Mouse (Mus musculus) MEL (cell line): ENCODE measurements at regions not wholly inside any gene's neighbourhood (a gene's known extent, or its start where the extent isn't known, plus 50 kb on each side); places are given as distances from the start of the nearest gene placed in this dataset.

ENCODE experiments used
- DNase-seq: peaks from one replicate; pipeline ENCODE4 v3.0.0; 2011; ENCODE audit warnings: low read depth, low spot score
- H3K27ac ChIP-seq: 2 replicates; pipeline ENCODE4 v1.5.1; 2012; ENCODE audit warnings: low read depth, mild to moderate bottlenecking, control low read depth, low read length, moderate library complexity; ENCODE audit not compliant: control insufficient read depth
- H3K27me3 ChIP-seq, 2 experiments: fragments of 150-350 bp in 1 of 2; sonication (generic) in 1 of 2; 2 replicates each; pipeline ENCODE4 v1.6.1; 2012; ENCODE audit warnings: low read length in 2 of 2, mild to moderate bottlenecking in 2 of 2, improper control_type of control experiment in 1 of 2, moderate library complexity in 1 of 2; ENCODE audit not compliant: insufficient read depth in 2 of 2, control insufficient read depth in 1 of 2
- H3K36me3 ChIP-seq, 2 experiments: 2 replicates each; pipeline ENCODE4 v1.6.1; 2012 to 2014; ENCODE audit warnings: low read length in 2 of 2, improper control_type of control experiment in 1 of 2, inconsistent platforms in 1 of 2, mild to moderate bottlenecking in 1 of 2; ENCODE audit not compliant: insufficient read depth in 2 of 2, control insufficient read depth in 1 of 2
- H3K4me1 ChIP-seq, 2 experiments: fragments of 150-350 bp in 1 of 2; sonication (generic) in 1 of 2; 2 replicates each; pipeline ENCODE4 v1.6.1; 2012; ENCODE audit warnings: low read length in 2 of 2, improper control_type of control experiment in 1 of 2, mild to moderate bottlenecking in 1 of 2; ENCODE audit not compliant: insufficient read depth in 2 of 2, control insufficient read depth in 1 of 2
- H3K4me3 ChIP-seq, 2 experiments: fragments of 150-350 bp in 1 of 2; sonication (generic) in 1 of 2; 2 replicates each; pipeline ENCODE4 v1.5.1; 2012; ENCODE audit warnings: low read depth in 2 of 2, low read length in 2 of 2, mild to moderate bottlenecking in 2 of 2, moderate library complexity in 2 of 2, control low read depth in 1 of 2, improper control_type of control experiment in 1 of 2; ENCODE audit not compliant: control insufficient read depth in 1 of 2, insufficient read depth in 1 of 2
- H3K79me2 ChIP-seq: 2 replicates; pipeline ENCODE4 v1.6.1; 2012; ENCODE audit warnings: mild to moderate bottlenecking, low read length, moderate library complexity; ENCODE audit not compliant: control insufficient read depth, poor library complexity, insufficient read depth
- H3K9ac ChIP-seq: 2 replicates; pipeline ENCODE4 v1.6.1; 2012; ENCODE audit warnings: low read depth, mild to moderate bottlenecking, control low read depth, low read length, moderate library complexity; ENCODE audit not compliant: control insufficient read depth, poor library complexity, severe bottlenecking
- H3K9me3 ChIP-seq: fragments of 150-350 bp; sonication (generic); replicated peaks from 2 replicates; pipeline ENCODE4 v1.6.1; 2012; ENCODE audit warnings: mild to moderate bottlenecking, low read length, improper control_type of control experiment, moderate library complexity; ENCODE audit not compliant: insufficient read depth
- CHD2 ChIP-seq: IDR thresholded peaks from 2 replicates; pipeline ENCODE4 v1.6.1; 2011; ENCODE audit warnings: low read length, improper control_type of control experiment
- CTCF ChIP-seq, 3 experiments: IDR thresholded peaks in 2 of 3; conservative IDR thresholded peaks in 1 of 3; 2 replicates each; pipeline ENCODE4 v1.5.1; 2011 to 2012; ENCODE audit warnings: low read length in 3 of 3, low read depth in 2 of 3, mild to moderate bottlenecking in 2 of 3, improper control_type of control experiment in 1 of 3, inconsistent platforms in 1 of 3, mixed read lengths in 1 of 3, moderate library complexity in 1 of 3; ENCODE audit not compliant: control insufficient read depth in 1 of 3, insufficient read depth in 1 of 3, poor library complexity in 1 of 3, severe bottlenecking in 1 of 3
- EP300 ChIP-seq, 2 experiments: IDR thresholded peaks; 2 replicates each; pipeline ENCODE4 v1.6.1; 2011; ENCODE audit warnings: improper control_type of control experiment in 2 of 2, low read length in 2 of 2, low read depth in 1 of 2, mild to moderate bottlenecking in 1 of 2
- ETS1 ChIP-seq: IDR thresholded peaks from 2 replicates; pipeline ENCODE4 v1.6.1; 2012; ENCODE audit warnings: low read depth, mild to moderate bottlenecking, inconsistent platforms, low read length, improper control_type of control experiment, moderate library complexity
- HCFC1 ChIP-seq: IDR thresholded peaks from 2 replicates; pipeline ENCODE4 v1.6.1; 2012; ENCODE audit warnings: low read depth, mild to moderate bottlenecking, inconsistent platforms, low read length, improper control_type of control experiment, moderate library complexity
- JUND ChIP-seq: IDR thresholded peaks from 2 replicates; pipeline ENCODE4 v1.6.1; 2011; ENCODE audit warnings: low read depth, mild to moderate bottlenecking, improper control_type of control experiment, low read length
- KAT2A ChIP-seq: conservative IDR thresholded peaks from 2 replicates; pipeline ENCODE4 v1.6.1; 2012; ENCODE audit warnings: low read depth, low read length, improper control_type of control experiment, inconsistent platforms
- MAFK ChIP-seq: IDR thresholded peaks from 2 replicates; pipeline ENCODE4 v1.6.1; 2011; ENCODE audit warnings: low read depth, mild to moderate bottlenecking, low read length, improper control_type of control experiment, borderline replicate concordance
- MEF2A ChIP-seq: IDR thresholded peaks from 2 replicates; pipeline ENCODE4 v1.6.1; 2014; ENCODE audit warnings: low read depth, mild to moderate bottlenecking, inconsistent platforms, low read length, improper control_type of control experiment; ENCODE audit not compliant: poor library complexity, insufficient replicate concordance, severe bottlenecking; ENCODE audit errors: extremely low read depth
- MYB ChIP-seq: IDR thresholded peaks from 2 replicates; pipeline ENCODE4 v1.6.1; 2011; ENCODE audit warnings: mild to moderate bottlenecking, low read depth, low read length, improper control_type of control experiment
- MYC ChIP-seq: IDR thresholded peaks from 2 replicates; pipeline ENCODE4 v1.6.1; 2011; ENCODE audit warnings: low read depth, mild to moderate bottlenecking, low read length, improper control_type of control experiment, moderate library complexity
- NELFE ChIP-seq: IDR thresholded peaks from 2 replicates; pipeline ENCODE4 v1.6.1; 2011; ENCODE audit warnings: low read depth, low read length, improper control_type of control experiment
- POLR2A ChIP-seq, 2 experiments: IDR thresholded peaks; 2 replicates each; pipeline ENCODE4 v1.6.1; 2011 to 2012; ENCODE audit warnings: low read length in 2 of 2, mild to moderate bottlenecking in 2 of 2, control low read depth in 1 of 2, improper control_type of control experiment in 1 of 2, low read depth in 1 of 2, moderate library complexity in 1 of 2; ENCODE audit not compliant: control insufficient read depth in 1 of 2, insufficient read depth in 1 of 2, poor library complexity in 1 of 2
- POLR2AphosphoS2 ChIP-seq: IDR thresholded peaks from 2 replicates; pipeline ENCODE4 v1.6.1; 2011; ENCODE audit warnings: low read length, improper control_type of control experiment
- POLR2AphosphoS5 ChIP-seq: IDR thresholded peaks from 2 replicates; pipeline ENCODE4 v1.6.1; 2012; ENCODE audit warnings: low read depth, borderline replicate concordance, mild to moderate bottlenecking, inconsistent platforms, low read length, moderate library complexity, mixed read lengths
- RAD21 ChIP-seq: IDR thresholded peaks from 2 replicates; pipeline ENCODE4 v1.6.1; 2011; ENCODE audit warnings: mild to moderate bottlenecking, low read depth, low read length, improper control_type of control experiment
- SMC3 ChIP-seq: IDR thresholded peaks from 2 replicates; pipeline ENCODE4 v1.6.1; 2011; ENCODE audit warnings: low read depth, low read length, improper control_type of control experiment
- TAL1 ChIP-seq: IDR thresholded peaks from 2 replicates; pipeline ENCODE4 v1.6.1; 2012; ENCODE audit warnings: mild to moderate bottlenecking, inconsistent platforms, low read length, moderate library complexity, mixed read lengths
- UBTF ChIP-seq: IDR thresholded peaks from 2 replicates; pipeline ENCODE4 v1.6.1; 2012; ENCODE audit warnings: low read depth, mild to moderate bottlenecking, inconsistent platforms, low read length, improper control_type of control experiment, moderate library complexity, borderline replicate concordance; ENCODE audit not compliant: insufficient read depth
- USF1 ChIP-seq: IDR thresholded peaks from 2 replicates; pipeline ENCODE4 v1.6.1; 2014; ENCODE audit warnings: low read depth, mild to moderate bottlenecking, inconsistent platforms, low read length, improper control_type of control experiment, moderate library complexity
- ZC3H11A ChIP-seq: IDR thresholded peaks from 2 replicates; pipeline ENCODE4 v1.6.1; 2012; ENCODE audit warnings: low read depth, mild to moderate bottlenecking, inconsistent platforms, low read length, improper control_type of control experiment
- ZKSCAN1 ChIP-seq: IDR thresholded peaks from 2 replicates; pipeline ENCODE4 v1.6.1; 2012; ENCODE audit warnings: low read depth, mild to moderate bottlenecking, inconsistent platforms, low read length, improper control_type of control experiment, moderate library complexity
- ZMIZ1 ChIP-seq: IDR thresholded peaks from 2 replicates; pipeline ENCODE4 v1.6.1; 2012; ENCODE audit warnings: low read depth, mild to moderate bottlenecking, inconsistent platforms, low read length, improper control_type of control experiment, moderate library complexity
- ZNF384 ChIP-seq: IDR thresholded peaks from 2 replicates; pipeline ENCODE4 v1.6.1; 2012; ENCODE audit warnings: low read depth, mild to moderate bottlenecking, inconsistent platforms, low read length, improper control_type of control experiment

GRCm38 (mm10) chr4:12516497-12516896, 344.7 kb upstream of the Fam92a start:
- TF ChIP-seq ETS1: no peak
- TF ChIP-seq TAL1: no peak
- no peak for TF ChIP-seq CHD2
- TF ChIP-seq KAT2A: no peak
- no peak for TF ChIP-seq HCFC1
- TF ChIP-seq MYC: no peak
- no peak for TF ChIP-seq POLR2AphosphoS5
- no peak for TF ChIP-seq UBTF
- no peak for TF ChIP-seq RAD21
- no peak for TF ChIP-seq ZNF384
- TF ChIP-seq JUND: no peak
- TF ChIP-seq USF1: no peak
- no peak for DNase-seq

GRCm38 (mm10) chr4:12511656-12512385, 340.0 kb upstream of the Fam92a start:
- H3K79me2 ChIP-seq: no peaks in the 10 kb centered on the region
- H3K36me3 ChIP-seq: no peaks in the 10 kb centered on the region
- H3K9ac ChIP-seq: no peak overlapping the region
- H3K4me1 ChIP-seq: no peaks in the 10 kb centered on the region
- H3K9me3 ChIP-seq: no peaks in the 10 kb centered on the region
- no peak overlapping the region for H3K4me3 ChIP-seq
- no peak overlapping the region for H3K27ac ChIP-seq
- no peak for TF ChIP-seq CTCF (IDR thresholded peaks at IDR 0.05 in 2 of 3, conservative IDR thresholded peaks at IDR 0.05 in 1 of 3; ENCODE audit: control insufficient read depth in 1 of 3, insufficient read depth in 1 of 3, low read depth in 2 of 3, low read length in 3 of 3, poor library complexity in 1 of 3, severe bottlenecking in 1 of 3)
- no peak for DNase-seq
- H3K27me3 ChIP-seq: no peaks in the 10 kb centered on the region

More at GRCm38 (mm10) chr4:12516497-12516896, 344.7 kb upstream of the Fam92a start:
- Histone ChIP-seq H3K27me3 (no peaks in the 10 kb centered on the region), H3K9me3 (no peaks in the 10 kb centered on the region), H3K27ac (no peak overlapping the region), H3K79me2 (no peaks in the 10 kb centered on the region), H3K36me3 (no peaks in the 10 kb centered on the region), H3K4me3 (no peak overlapping the region), H3K9ac (no peak overlapping the region), H3K4me1 (no peaks in the 10 kb centered on the region)

- no peak overlapping the region for H3K4me3 ChIP-seq
- no peaks in the 10 kb centered on the region for H3K9me3 ChIP-seq
- no peaks in the 10 kb centered on the region for H3K79me2 ChIP-seq
- no peak overlapping the region for H3K27ac ChIP-seq
- H3K27me3 ChIP-seq: no peaks in the 10 kb centered on the region
- no peak for TF ChIP-seq MYB
- no peak for TF ChIP-seq KAT2A
- TF ChIP-seq SMC3: no peak
- no peak for TF ChIP-seq USF1
- TF ChIP-seq ZNF384: no peak
- no peak for TF ChIP-seq MEF2A
- no peak for TF ChIP-seq EP300 (IDR thresholded peaks at IDR 0.05; ENCODE audit: low read depth in 1 of 2, low read length in 2 of 2)
- TF ChIP-seq NELFE: no peak
- TF ChIP-seq ZMIZ1: no peak
- no peak for TF ChIP-seq POLR2AphosphoS2
- TF ChIP-seq POLR2A (IDR thresholded peaks at IDR 0.05; ENCODE audit: control insufficient read depth in 1 of 2, insufficient read depth in 1 of 2, low read depth in 1 of 2, low read length in 2 of 2, poor library complexity in 1 of 2): no peak
- no peak for TF ChIP-seq TAL1
- no peak for TF ChIP-seq JUND
- TF ChIP-seq ZKSCAN1: no peak
- no peak for TF ChIP-seq MAFK
- no peak for TF ChIP-seq CHD2
- no peak for TF ChIP-seq ZC3H11A
- no peaks in the 10 kb centered on the region for H3K36me3 ChIP-seq
- H3K9ac ChIP-seq: no peak overlapping the region
- no peak for DNase-seq
- no peaks in the 10 kb centered on the region for H3K4me1 ChIP-seq
Measured at GRCm38 (mm10) chr4:12506851-12507551, 335.2 kb upstream of the Fam92a start.
